Mouse (Mus musculus) kidney, embryonic 14.5 days (tissue): Measurements from ENCODE around the gene Camta1. TPM values are rescaled to one million over a fixed set of nuclear protein-coding genes. Genes with fewer than 3 reads are reported as not detected.

ENCODE experiments used
- ATAC-seq: fragments of 200-750 bp; cut with Nextera tagmentation; 2 replicates; pipeline ENCODE4 v1.8.0; 2017; ENCODE audit warnings: moderate number of reproducible peaks, mild to moderate bottlenecking, moderate TSS enrichment, moderate library complexity; ENCODE audit not compliant: low FRiP score, low TSS enrichment
- H3K27ac ChIP-seq: fragments of 300-500 bp; sonication (generic); 2 replicates; pipeline ENCODE4 v1.5.1; 2014; ENCODE audit warnings: low read depth, mild to moderate bottlenecking, low read length, moderate library complexity, mixed read lengths
- H3K27me3 ChIP-seq: fragments of 300-500 bp; sonication (generic); 2 replicates; pipeline ENCODE4 v1.6.1; 2014; ENCODE audit warnings: mild to moderate bottlenecking, low read length; ENCODE audit not compliant: control insufficient read depth, insufficient read depth
- H3K36me3 ChIP-seq: fragments of 300-500 bp; sonication (generic); 2 replicates; pipeline ENCODE4 v1.6.1; 2014; ENCODE audit warnings: low read length, mixed read lengths; ENCODE audit not compliant: control insufficient read depth, insufficient read depth
- H3K4me1 ChIP-seq: fragments of 300-500 bp; sonication (generic); 2 replicates; pipeline ENCODE4 v1.6.1; 2014; ENCODE audit warnings: low read length, mixed read lengths; ENCODE audit not compliant: control insufficient read depth, insufficient read depth
- H3K4me2 ChIP-seq: fragments of 300-500 bp; sonication (generic); replicated peaks from 2 replicates; pipeline ENCODE4 v1.6.1; 2014; ENCODE audit warnings: low read depth, mild to moderate bottlenecking, low read length
- H3K4me3 ChIP-seq: fragments of 300-500 bp; sonication (generic); 2 replicates; pipeline ENCODE4 v1.5.1; 2014; ENCODE audit warnings: mild to moderate bottlenecking, low read length
- H3K9ac ChIP-seq: fragments of 300-500 bp; sonication (generic); 2 replicates; pipeline ENCODE4 v1.6.1; 2014; ENCODE audit warnings: low read depth, mild to moderate bottlenecking, low read length, moderate library complexity
- H3K9me3 ChIP-seq: fragments of 300-500 bp; sonication (generic); 2 replicates; pipeline ENCODE4 v1.6.1; 2016; ENCODE audit warnings: low read length; ENCODE audit not compliant: control insufficient read depth
- WGBS: fragments of 180-500 bp; shearing (Covaris S2); extraction: QIAGEN DNeasy Blood & Tissue Kit; methylation state at CpG from one replicate; pipeline ENCODE4 v1.1.7; 2014; 5-methylcytosine and 5-hydroxymethylcytosine counted together
- polyA plus RNA-seq: library from polyadenylated mRNA; unstranded; fragments of >200 nt; fragmentation: Nextera tagmentation; extraction: Ambion mirVana; gene quantifications from 2 replicates; pipeline ENCODE4 v1.2.1, GENCODE M21; 2014

Gene Camta1
- polyA plus RNA-seq, 1 experiment from 2014 or later, result 107 TPM

- 72% methylated on average over 5 of the region's 5 CpGs for WGBS
- H3K9ac ChIP-seq, result no peak overlapping the region
- H3K4me1 ChIP-seq, result peaks cover 27% of the 10 kb centered on the region; the same call in 1 of the 2 replicates
- H3K4me3 ChIP-seq, result no peak overlapping the region
- no peak for ATAC-seq
- no peak overlapping the region for H3K4me2 ChIP-seq
- H3K27ac ChIP-seq, result no peak overlapping the region
- no peaks in the 10 kb centered on the region for H3K36me3 ChIP-seq
- H3K9me3 ChIP-seq, result no peaks in the 10 kb centered on the region
- H3K27me3 ChIP-seq, result no peaks in the 10 kb centered on the region; the same call in 1 of the 2 replicates
These were observed 321.8 kb downstream of the Camta1 start for GRCm38 (mm10) chr4:151539881-151540280.

- H3K9ac ChIP-seq, result no peak overlapping the region
- H3K9me3 ChIP-seq, result no peaks in the 10 kb centered on the region
- no peak overlapping the region for H3K4me3 ChIP-seq
- H3K27me3 ChIP-seq, result no peaks in the 10 kb centered on the region; the same call in 1 of the 2 replicates
- WGBS, result 60% methylated on average over 10 of the region's 10 CpGs
- ATAC-seq, result no peak
- no peak overlapping the region for H3K27ac ChIP-seq
- no peak overlapping the region for H3K4me2 ChIP-seq
- H3K4me1 ChIP-seq, result peaks cover 27% of the 10 kb centered on the region; the same call in 1 of the 2 replicates
- H3K36me3 ChIP-seq, result no peaks in the 10 kb centered on the region
These were observed 322.5 kb downstream of the Camta1 start for GRCm38 (mm10) chr4:151539167-151539525.

DNA sequence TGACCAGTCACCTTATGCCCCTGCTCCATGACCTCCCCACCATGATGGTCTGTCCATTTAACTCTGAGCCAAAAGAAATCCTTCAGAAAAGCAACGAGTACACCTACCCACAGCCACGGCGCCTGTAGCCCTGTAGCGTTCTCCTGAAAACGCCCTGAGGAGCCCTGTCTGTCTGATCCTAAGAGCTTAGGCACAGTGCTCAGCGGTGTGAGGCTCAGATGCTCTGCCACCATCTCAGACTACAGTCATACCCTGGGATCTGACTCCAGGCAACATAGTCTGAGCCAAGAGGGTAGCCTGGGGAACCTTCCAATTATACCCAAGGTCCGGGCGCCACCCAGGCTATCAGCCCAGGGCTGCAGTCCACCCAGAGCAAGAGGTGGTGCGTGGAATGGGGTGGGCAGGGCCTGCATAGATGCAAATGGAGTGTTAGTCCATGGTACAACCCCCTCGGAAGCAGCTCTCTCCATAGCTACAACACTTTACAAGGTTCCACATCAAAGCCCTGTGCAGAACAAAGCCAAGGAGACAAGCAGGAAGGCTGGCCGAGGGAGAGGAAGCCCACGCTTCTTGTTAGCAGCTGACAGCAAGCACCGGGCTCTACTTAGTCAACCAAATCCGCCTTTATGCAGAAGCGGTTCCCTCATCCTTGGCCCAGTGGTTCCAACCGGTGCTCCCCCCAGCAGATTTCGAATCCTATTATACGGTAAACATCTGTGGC, 323.1 kb downstream of the Camta1 start:
- no peak overlapping the region for H3K4me3 ChIP-seq
- ATAC-seq, result no peak
- H3K9ac ChIP-seq, result no peak overlapping the region
- no peaks in the 10 kb centered on the region for H3K9me3 ChIP-seq
- H3K27ac ChIP-seq, result no peak overlapping the region
- no peak overlapping the region for H3K4me2 ChIP-seq
- H3K4me1 ChIP-seq, result peaks cover 27% of the 10 kb centered on the region; the same call in 1 of the 2 replicates
- no peaks in the 10 kb centered on the region; the same call in 1 of the 2 replicates for H3K27me3 ChIP-seq
- no peaks in the 10 kb centered on the region for H3K36me3 ChIP-seq
- WGBS, result 45% methylated on average over 18 of the region's 18 CpGs

- no peak for ATAC-seq
- Histone ChIP-seq H3K4me3 (no peak overlapping the region), H3K36me3 (no peaks in the 10 kb centered on the region), H3K4me2 (no peak overlapping the region), H3K27ac (no peak overlapping the region), H3K27me3 (no peaks in the 10 kb centered on the region; the same call in 1 of the 2 replicates), H3K9ac (no peak overlapping the region), H3K9me3 (no peaks in the 10 kb centered on the region), H3K4me1 (peaks cover 27% of the 10 kb centered on the region; the same call in 1 of the 2 replicates)
- WGBS, result 36% methylated on average over 9 of the region's 9 CpGs
These were observed 325.7 kb downstream of the Camta1 start for GRCm38 (mm10) chr4:151535916-151536450.

DNA sequence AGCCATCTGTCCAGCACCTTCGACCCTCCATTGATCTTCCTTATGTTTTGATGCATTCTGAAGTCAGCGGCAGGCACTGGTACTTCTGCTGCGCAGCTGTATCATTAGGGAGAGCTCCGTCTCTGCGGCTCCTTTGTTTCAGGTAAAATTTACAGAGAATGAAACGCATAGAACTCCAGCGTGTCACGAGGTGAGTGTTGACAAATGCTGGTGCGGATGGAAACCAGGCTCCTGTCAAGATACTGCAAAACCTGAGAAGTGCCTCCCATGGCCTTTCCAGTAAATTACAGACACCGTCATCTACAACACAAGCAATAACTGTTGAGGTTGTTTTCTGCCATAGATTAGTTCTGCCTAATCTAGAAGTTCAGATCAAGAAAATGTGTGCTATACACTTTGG, 328.2 kb downstream of the Camta1 start:
- Histone ChIP-seq H3K9ac (no peak overlapping the region), H3K4me1 (0 out of 2 replicates have a peak, but pooled peaks cover 9% of the 10 kb centered on the region), H3K4me2 (no peak overlapping the region), H3K36me3 (no peaks in the 10 kb centered on the region), H3K4me3 (no peak overlapping the region), H3K27ac (no peak overlapping the region), H3K9me3 (no peaks in the 10 kb centered on the region), H3K27me3 (no peaks in the 10 kb centered on the region; the same call in 1 of the 2 replicates)
- ATAC-seq, result no peak
- WGBS, result 75% methylated on average over 10 of the region's 10 CpGs

- Histone ChIP-seq H3K9me3 (no peaks in the 10 kb centered on the region), H3K36me3 (no peaks in the 10 kb centered on the region), H3K4me2 (no peak overlapping the region), H3K27me3 (no peaks in the 10 kb centered on the region), H3K4me3 (no peak overlapping the region), H3K27ac (no peak overlapping the region), H3K9ac (no peak overlapping the region), H3K4me1 (no peaks in the 10 kb centered on the region)
- WGBS, result 98% methylated on average over 4 of the region's 4 CpGs
- no peak for ATAC-seq
These were observed 333.2 kb downstream of the Camta1 start for GRCm38 (mm10) chr4:151528436-151528835.

- no peak for ATAC-seq
- Histone ChIP-seq H3K27me3 (no peaks in the 10 kb centered on the region), H3K36me3 (no peaks in the 10 kb centered on the region), H3K4me3 (no peak overlapping the region), H3K27ac (no peak overlapping the region), H3K4me1 (no peaks in the 10 kb centered on the region), H3K4me2 (no peak overlapping the region), H3K9me3 (no peaks in the 10 kb centered on the region), H3K9ac (no peak overlapping the region)
- 95% methylated on average over 3 of the region's 3 CpGs for WGBS
These were observed 333.9 kb downstream of the Camta1 start for GRCm38 (mm10) chr4:151527763-151528162.

DNA sequence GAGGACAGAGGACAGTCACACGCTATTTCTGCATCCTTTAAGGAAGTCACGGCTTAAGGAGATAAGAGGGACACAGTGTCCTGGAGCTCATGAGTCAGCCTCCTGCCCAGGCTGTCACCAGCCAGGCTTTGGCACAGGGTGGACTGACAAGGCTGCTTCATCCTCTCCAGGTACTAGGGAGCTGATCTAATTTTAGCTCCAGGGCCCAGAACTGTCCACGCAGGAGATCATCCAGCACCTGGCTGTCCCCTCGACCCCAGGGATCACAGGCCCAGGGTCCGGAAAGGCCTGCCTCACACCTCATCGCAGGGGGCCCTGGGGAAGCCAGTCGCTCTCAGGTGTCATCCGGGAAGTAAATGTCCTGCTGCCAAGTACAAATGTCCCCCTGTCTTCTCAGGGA, 341.6 kb downstream of the Camta1 start:
- Histone ChIP-seq H3K4me3 (no peak overlapping the region), H3K4me2 (no peak overlapping the region), H3K4me1 (peaks cover 19% of the 10 kb centered on the region), H3K27me3 (no peaks in the 10 kb centered on the region), H3K36me3 (no peaks in the 10 kb centered on the region), H3K9ac (no peak overlapping the region), H3K9me3 (no peaks in the 10 kb centered on the region), H3K27ac (no peak overlapping the region)
- 19% methylated on average over 8 of the region's 8 CpGs for WGBS
- no peak for ATAC-seq

GRCm38 (mm10) chr4:151519011-151519410, 342.7 kb downstream of the Camta1 start:
- Histone ChIP-seq H3K4me3 (no peak overlapping the region), H3K36me3 (no peaks in the 10 kb centered on the region), H3K4me1 (peaks cover 19% of the 10 kb centered on the region), H3K9me3 (no peaks in the 10 kb centered on the region), H3K27ac (no peak overlapping the region), H3K27me3 (no peaks in the 10 kb centered on the region), H3K4me2 (no peak overlapping the region), H3K9ac (no peak overlapping the region)
- 18% methylated on average over 7 of the region's 7 CpGs for WGBS
- 0 out of 2 replicates have a peak, but pooled peaks have one; percentile 59 for ATAC-seq
